Mouse (Mus musculus): ENCODE measurements around the gene Itga4. TPM values are rescaled to one million over a fixed set of nuclear protein-coding genes. Genes with fewer than 3 reads are reported as not detected.

The Itga4 gene
- total RNA-seq, 1 experiment from 2014 or later, result 378 TPM

DNA sequence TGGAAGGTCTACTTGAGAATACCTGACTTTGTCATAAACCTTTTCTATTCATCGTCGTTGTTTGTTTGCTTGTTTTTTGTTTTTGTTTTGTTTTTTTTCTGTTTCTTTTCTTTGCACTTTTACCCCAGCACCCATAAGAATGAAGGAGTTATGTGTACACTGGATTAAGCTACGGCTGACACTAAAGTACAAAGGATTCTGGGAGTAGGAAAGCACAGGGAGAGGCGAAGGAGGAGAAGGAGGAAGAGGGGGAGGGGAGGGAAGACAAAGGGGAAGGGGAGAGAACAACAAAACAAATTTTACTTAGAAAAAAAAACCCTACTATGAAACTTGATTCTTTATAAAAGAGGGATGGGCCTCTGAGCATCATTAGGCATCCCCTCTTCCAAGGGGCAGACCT lies 2.2 kb downstream of the Itga4 start:
- ATAC-seq (ENCODE audit: extremely low read depth, insufficient number of reproducible peaks, low FRiP score, poor library complexity, severe bottlenecking), result no peak

DNA sequence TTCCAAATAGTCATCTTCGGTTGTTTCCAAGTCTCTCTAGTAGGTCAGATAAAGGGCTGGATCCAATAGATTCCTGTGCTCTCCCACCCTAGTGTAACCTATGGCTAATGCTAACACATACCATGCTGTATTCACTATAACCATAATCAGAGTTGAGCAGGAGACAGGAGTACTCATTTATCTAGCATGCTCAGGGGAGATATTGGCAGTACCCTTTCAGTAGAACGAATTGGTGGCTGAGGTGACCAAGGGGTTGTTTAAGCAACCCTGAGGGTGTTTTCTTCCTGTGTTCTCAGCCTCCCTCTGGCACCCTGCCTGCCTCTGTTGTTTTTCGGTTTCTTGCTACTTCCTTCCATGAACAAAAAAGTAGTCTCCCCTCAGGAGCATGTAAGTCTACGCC lies 4.1 kb downstream of the Itga4 start:
- no peak for ATAC-seq (ENCODE audit: extremely low read depth, insufficient number of reproducible peaks, low FRiP score, poor library complexity, severe bottlenecking)

- peak; percentile 92 for ATAC-seq (ENCODE audit: extremely low read depth, insufficient number of reproducible peaks, low FRiP score, poor library complexity, severe bottlenecking)
Observed at GRCm38 (mm10) chr2:79265665-79266064, 10.4 kb downstream of the Itga4 start.

- ATAC-seq (ENCODE audit: extremely low read depth, insufficient number of reproducible peaks, low FRiP score, poor library complexity, severe bottlenecking), result no peak
Observed at GRCm38 (mm10) chr2:79266480-79266879, 11.3 kb downstream of the Itga4 start.

DNA sequence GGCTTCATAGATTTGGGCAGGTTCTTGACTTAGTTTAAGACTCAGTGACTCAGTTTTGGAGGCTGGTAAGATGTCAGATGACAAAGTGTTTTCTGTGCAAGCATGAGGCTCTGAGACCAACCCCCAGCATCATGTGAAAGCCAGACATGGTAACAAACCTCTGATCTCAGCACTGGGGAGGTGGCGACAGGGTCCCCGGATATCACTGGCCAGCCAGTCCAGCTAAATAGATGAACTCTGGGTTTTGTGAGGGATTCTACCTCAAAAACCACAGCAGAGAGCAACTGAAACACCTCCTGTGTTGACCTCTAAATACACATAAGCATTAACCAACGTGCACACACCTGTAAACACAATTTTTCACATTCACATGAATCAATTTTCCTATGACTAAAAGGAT lies 12.0 kb downstream of the Itga4 start:
- no peak for ATAC-seq (ENCODE audit: extremely low read depth, insufficient number of reproducible peaks, low FRiP score, poor library complexity, severe bottlenecking)

DNA sequence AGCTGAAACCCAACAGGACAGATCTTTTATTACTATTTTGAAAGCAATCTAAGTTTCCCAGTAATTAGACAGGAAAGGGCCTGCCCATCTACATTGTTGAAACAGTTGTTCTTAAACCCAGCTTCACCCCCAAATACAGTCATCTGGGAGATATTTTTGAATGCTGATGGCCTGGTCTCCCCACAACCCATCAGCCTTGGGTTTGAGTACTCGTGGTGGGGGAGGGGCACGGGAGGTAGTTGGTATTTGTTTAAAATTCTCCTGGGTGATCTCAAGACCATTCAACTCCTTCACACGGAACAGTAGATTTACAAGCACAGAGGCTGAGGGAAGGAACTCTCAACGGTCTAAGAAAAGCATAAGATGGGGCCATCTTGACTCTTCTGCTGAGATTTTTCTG lies 13.6 kb downstream of the Itga4 start:
- no peak for ATAC-seq (ENCODE audit: extremely low read depth, insufficient number of reproducible peaks, low FRiP score, poor library complexity, severe bottlenecking)

GRCm38 (mm10) chr2:79270034-79270535 lies 14.9 kb downstream of the Itga4 start:
- no peak for ATAC-seq (ENCODE audit: extremely low read depth, insufficient number of reproducible peaks, low FRiP score, poor library complexity, severe bottlenecking)

DNA sequence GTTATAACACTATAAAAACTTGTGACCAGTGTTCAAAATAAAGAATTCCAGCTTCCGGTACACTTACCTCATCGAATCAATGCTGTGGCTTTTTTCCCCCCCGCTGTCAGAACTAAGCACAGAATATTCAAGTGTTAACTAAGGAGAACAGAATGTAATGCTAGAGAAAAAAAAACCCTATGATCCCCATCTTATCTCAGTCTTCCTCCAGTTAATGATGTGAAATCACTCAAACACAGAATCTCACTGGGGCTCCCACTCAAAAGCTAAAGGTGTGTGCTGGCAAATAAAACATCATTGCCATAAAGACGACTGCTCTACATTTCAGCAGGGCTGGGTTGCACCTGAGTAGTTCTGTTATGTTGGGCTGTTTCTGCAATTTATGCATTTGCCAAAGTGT lies 16.6 kb downstream of the Itga4 start:
- no peak for ATAC-seq (ENCODE audit: extremely low read depth, insufficient number of reproducible peaks, low FRiP score, poor library complexity, severe bottlenecking)

GRCm38 (mm10) chr2:79278581-79278980 lies 23.4 kb downstream of the Itga4 start:
- ATAC-seq (ENCODE audit: extremely low read depth, insufficient number of reproducible peaks, low FRiP score, poor library complexity, severe bottlenecking), result no peak

GRCm38 (mm10) chr2:79284206-79284605 lies 29.0 kb downstream of the Itga4 start:
- no peak for ATAC-seq (ENCODE audit: extremely low read depth, insufficient number of reproducible peaks, low FRiP score, poor library complexity, severe bottlenecking)

GRCm38 (mm10) chr2:79290149-79290548 lies 34.9 kb downstream of the Itga4 start:
- ATAC-seq (ENCODE audit: extremely low read depth, insufficient number of reproducible peaks, low FRiP score, poor library complexity, severe bottlenecking), result no peak

GRCm38 (mm10) chr2:79291922-79292321 lies 36.7 kb downstream of the Itga4 start:
- no peak for ATAC-seq (ENCODE audit: extremely low read depth, insufficient number of reproducible peaks, low FRiP score, poor library complexity, severe bottlenecking)

- ATAC-seq (ENCODE audit: extremely low read depth, insufficient number of reproducible peaks, low FRiP score, poor library complexity, severe bottlenecking), result no peak
Observed at GRCm38 (mm10) chr2:79292431-79292830, 37.2 kb downstream of the Itga4 start.

- ATAC-seq (ENCODE audit: extremely low read depth, insufficient number of reproducible peaks, low FRiP score, poor library complexity, severe bottlenecking), result no peak
Observed at GRCm38 (mm10) chr2:79302398-79302797, 47.2 kb downstream of the Itga4 start.

DNA sequence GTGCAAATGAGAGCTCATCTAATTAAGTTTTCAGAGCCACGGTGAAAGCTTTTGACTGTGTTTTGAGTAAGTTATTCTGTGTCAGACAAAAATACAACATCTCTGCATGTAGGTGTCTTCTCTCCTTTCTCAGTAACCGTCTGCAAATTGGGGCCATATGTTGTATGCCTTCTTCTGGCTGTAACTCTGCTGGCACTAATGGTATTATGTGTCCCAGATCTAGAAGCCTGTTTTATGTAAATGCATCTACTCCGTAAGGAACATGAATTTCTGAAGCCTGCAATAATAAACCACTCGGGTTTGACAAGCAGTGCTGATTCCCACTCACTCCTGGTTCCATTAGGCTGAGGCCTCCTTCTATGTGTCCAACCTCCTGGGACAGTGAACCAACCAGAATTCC lies 52.3 kb downstream of the Itga4 start:
- ATAC-seq (ENCODE audit: extremely low read depth, insufficient number of reproducible peaks, low FRiP score, poor library complexity, severe bottlenecking), result no peak

DNA sequence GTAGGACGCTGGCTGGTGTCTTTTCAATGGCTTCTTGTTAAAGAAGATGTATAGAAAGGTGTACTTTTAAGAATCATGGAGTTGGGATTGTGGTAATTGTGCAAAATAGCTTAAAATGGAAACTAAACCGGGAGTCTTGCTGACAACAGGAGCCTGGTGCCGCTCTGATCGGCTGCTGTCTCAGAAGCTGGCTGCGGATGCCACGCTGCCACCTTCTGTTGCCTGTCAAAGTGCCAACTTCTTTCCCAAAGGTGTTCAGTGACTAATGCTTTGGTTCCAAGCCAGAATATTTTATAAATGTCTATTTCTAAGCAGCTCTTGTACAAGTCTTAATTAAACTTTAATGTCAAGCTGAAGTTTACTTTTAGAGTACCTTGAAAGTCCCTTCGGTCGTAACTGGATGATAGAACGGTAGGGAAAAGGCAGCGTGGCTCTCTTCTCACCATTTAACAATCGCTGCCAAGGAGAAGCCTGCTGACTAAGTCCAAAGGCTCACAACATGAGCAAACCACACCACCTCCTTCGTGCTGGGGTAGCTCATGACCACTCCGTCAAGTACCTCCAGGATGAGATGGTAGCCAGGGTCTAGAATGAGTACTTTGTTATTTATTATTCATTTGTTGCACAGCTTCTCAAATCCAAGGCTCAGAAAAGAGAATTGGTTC lies 54.4 kb downstream of the Itga4 start:
- no peak for ATAC-seq (ENCODE audit: extremely low read depth, insufficient number of reproducible peaks, low FRiP score, poor library complexity, severe bottlenecking)

DNA sequence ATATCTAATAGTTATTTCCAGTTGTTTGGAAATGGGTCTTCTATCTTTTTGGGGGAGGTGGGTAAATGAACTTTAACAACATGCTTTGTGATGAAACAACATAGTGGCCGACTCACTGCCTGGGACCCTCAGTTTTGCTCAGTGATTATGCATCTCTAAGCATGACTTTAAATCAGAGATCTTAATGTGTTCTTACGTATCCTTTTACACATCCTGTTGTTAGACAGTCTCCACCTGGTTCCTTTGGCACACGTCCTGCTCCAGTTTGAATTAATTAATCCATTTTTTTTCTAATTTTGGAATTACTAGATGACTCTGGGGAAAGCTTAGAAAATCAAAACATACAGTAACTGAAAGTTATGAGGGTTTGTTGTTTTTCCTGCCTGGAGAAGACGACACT lies 57.3 kb downstream of the Itga4 start:
- ATAC-seq (ENCODE audit: extremely low read depth, insufficient number of reproducible peaks, low FRiP score, poor library complexity, severe bottlenecking), result no peak

DNA sequence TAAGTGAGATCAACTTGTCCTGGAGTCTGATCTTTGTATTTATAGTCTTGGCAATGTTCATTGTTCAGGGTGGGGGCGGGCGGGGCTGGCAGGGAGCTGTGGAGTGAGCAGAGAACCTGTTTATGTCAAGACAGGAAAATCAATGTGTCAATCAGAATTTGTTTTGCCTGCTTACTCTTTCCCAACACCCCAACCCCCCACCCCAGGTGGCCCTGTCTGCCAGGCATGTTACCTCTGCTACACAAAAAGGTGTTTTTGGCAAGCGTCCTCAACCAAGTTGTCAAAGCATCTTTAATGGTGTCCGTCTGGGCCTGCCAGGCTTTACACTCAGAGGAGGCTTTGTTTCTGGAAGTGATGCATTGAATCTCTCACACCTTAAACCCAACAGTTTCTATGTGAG lies 59.9 kb downstream of the Itga4 start:
- no peak for ATAC-seq (ENCODE audit: extremely low read depth, insufficient number of reproducible peaks, low FRiP score, poor library complexity, severe bottlenecking)

GRCm38 (mm10) chr2:79316182-79316880 lies 61.1 kb downstream of the Itga4 start:
- ATAC-seq (ENCODE audit: extremely low read depth, insufficient number of reproducible peaks, low FRiP score, poor library complexity, severe bottlenecking), result no peak

DNA sequence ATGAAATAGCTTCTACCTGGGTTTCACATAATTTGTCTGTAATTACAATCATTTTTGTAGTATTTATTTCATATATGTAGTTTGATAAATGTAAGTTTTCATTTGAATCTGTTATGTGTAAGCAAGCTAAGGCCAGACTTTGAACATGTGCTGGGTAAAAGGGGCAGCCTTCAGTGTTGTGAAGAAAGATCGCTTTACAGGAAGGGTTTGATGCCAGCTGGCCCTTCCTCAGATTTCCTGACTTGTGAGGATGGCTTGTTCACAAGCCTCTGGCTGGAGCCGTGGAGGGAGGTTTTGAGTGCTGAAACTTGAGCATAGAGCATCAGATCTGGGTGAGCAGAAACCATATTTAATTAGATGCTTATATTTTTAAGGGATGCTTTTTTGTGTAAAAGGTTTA lies 72.9 kb downstream of the Itga4 start:
- ATAC-seq (ENCODE audit: extremely low read depth, insufficient number of reproducible peaks, low FRiP score, poor library complexity, severe bottlenecking), result no peak

- ATAC-seq (ENCODE audit: extremely low read depth, insufficient number of reproducible peaks, low FRiP score, poor library complexity, severe bottlenecking), result no peak
Observed at GRCm38 (mm10) chr2:79334661-79335060, 79.4 kb downstream of the Itga4 start.

Data from neutrophil, adult 5-6 weeks (primary cell).